Mouse (Mus musculus) kidney, adult 2 months (tissue): ENCODE measurements around the gene Nol7. TPM values are rescaled to one million over a fixed set of nuclear protein-coding genes. Genes with fewer than 3 reads are reported as not detected.

Source experiments
- DNase-seq: peaks from one replicate; pipeline ENCODE4 v3.0.0; 2021
- H3K27ac ChIP-seq: fragments of 200-500 bp; 2 replicates; pipeline ENCODE4 v1.5.1; 2012; ENCODE audit warnings: low read depth, low read length, control low read depth, inconsistent platforms; ENCODE audit not compliant: insufficient read depth
- H3K27me3 ChIP-seq: fragments of 200-500 bp; replicated peaks from 2 replicates; pipeline ENCODE4 v1.6.1; 2012; ENCODE audit warnings: mild to moderate bottlenecking, moderate library complexity, low read length, inconsistent platforms; ENCODE audit not compliant: control insufficient read depth, insufficient read depth
- H3K36me3 ChIP-seq: fragments of 200-500 bp; 2 replicates; pipeline ENCODE4 v1.6.1; 2012; ENCODE audit warnings: mild to moderate bottlenecking, moderate library complexity, low read length, inconsistent platforms; ENCODE audit not compliant: control insufficient read depth, insufficient read depth
- H3K4me1 ChIP-seq: fragments of 200-500 bp; 2 replicates; pipeline ENCODE4 v1.6.1; 2011; ENCODE audit warnings: low read length; ENCODE audit not compliant: control insufficient read depth, insufficient read depth
- H3K4me3 ChIP-seq: fragments of 200-500 bp; 2 replicates; pipeline ENCODE4 v1.5.1; 2011; ENCODE audit warnings: mild to moderate bottlenecking, low read depth, low read length, control low read depth; ENCODE audit not compliant: insufficient read depth
- CTCF ChIP-seq: fragments of 200-500 bp; conservative IDR thresholded peaks from 2 replicates; pipeline ENCODE4 v1.5.1; 2011; ENCODE audit warnings: low read depth, mild to moderate bottlenecking, control low read depth, low read length, moderate library complexity, mixed read lengths; ENCODE audit not compliant: insufficient read depth, insufficient read length
- POLR2A ChIP-seq: fragments of 200-500 bp; IDR thresholded peaks from one replicate; pipeline ENCODE4 v1.6.1; 2011; ENCODE audit warnings: low read depth, low read length, control low read depth
- WGBS: fragments of 180-500 bp; shearing (Covaris S2); methylation state at CpG from one replicate; pipeline ENCODE4 v1.1.7; 2018; 5-methylcytosine and 5-hydroxymethylcytosine counted together
- polyA plus RNA-seq: library from polyadenylated mRNA; depleted of rRNA; stranded (reverse); fragments of >200 nt; gene quantifications from 2 replicates; pipeline ENCODE4 v1.2.3, GENCODE M21; 2012

Nol7 gene
- polyA plus RNA-seq, 1 experiment = 42.8 TPM

DNA sequence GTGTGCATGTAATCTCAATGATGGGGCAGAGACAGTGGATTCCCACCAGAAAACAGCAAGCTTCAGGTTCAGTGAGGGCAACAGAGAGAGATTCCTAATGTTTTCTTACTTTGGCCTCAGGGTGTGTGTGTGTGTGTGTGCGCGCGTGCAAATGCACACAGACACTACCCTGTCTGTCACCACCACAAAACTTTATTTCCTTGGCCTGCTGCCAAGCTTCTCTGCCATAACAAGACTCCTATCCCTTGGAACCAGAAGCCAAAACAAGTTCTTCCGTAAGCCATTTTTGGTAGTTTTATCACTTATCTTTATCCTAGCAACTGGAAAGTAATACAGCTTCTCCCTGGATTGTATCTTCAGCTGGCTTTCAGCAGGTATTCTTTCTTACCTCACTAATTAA lies 30.2 kb downstream of the Nol7 start:
- Histone ChIP-seq H3K36me3 (no peaks in the 10 kb centered on the region; the same call in 1 of the 2 replicates), H3K27ac (no peak overlapping the region), H3K27me3 (no peaks in the 10 kb centered on the region), H3K4me1 (no peaks in the 10 kb centered on the region), H3K4me3 (no peak overlapping the region)
- TF ChIP-seq POLR2A = no peak
- no peak for TF ChIP-seq CTCF
- no peak for DNase-seq
- 90% methylated on average over 4 of the region's 4 CpGs for WGBS

- Histone ChIP-seq H3K27ac (no peak overlapping the region), H3K4me1 (peaks cover 7% of the 10 kb centered on the region; the same call in 1 of the 2 replicates), H3K27me3 (no peaks in the 10 kb centered on the region), H3K36me3 (no peaks in the 10 kb centered on the region; the same call in 1 of the 2 replicates), H3K4me3 (no peak overlapping the region)
- 74% methylated on average over 2 of the region's 2 CpGs for WGBS
- TF ChIP-seq CTCF (no peak), POLR2A (no peak)
- DNase-seq = no peak
Measured at GRCm38 (mm10) chr13:43433395-43433794, 35.2 kb downstream of the Nol7 start.

- TF ChIP-seq CTCF (no peak), POLR2A (no peak)
- WGBS = 97% methylated on average over 1 of the region's 1 CpGs
- H3K4me1 ChIP-seq = peaks cover 13% of the 10 kb centered on the region; the same call in 1 of the 2 replicates
- no peak overlapping the region for H3K27ac ChIP-seq
- no peak for DNase-seq
- H3K4me3 ChIP-seq = no peak overlapping the region
- no peaks in the 10 kb centered on the region for H3K36me3 ChIP-seq
- no peaks in the 10 kb centered on the region for H3K27me3 ChIP-seq
Measured at GRCm38 (mm10) chr13:43440376-43440775, 42.2 kb downstream of the Nol7 start.

DNA sequence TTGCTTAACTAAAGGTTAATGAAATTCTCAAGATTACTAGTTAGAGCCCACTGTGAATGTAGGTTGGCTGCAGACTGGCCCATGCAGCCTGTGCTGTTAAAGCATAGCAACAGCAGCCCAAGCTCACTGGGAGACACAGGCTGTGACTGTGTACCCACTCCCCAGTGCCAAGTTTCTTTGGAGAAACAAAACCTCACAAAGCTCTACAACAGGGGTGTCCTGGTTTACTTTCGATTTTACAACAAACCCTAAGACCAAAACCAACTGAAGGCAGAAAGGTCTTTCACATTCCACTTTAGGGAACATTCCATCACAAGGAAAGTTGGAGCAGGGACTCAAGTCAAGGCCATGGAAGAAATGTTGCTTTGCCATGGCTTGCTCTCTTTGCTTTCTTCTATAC lies 44.4 kb downstream of the Nol7 start:
- no peaks in the 10 kb centered on the region for H3K27me3 ChIP-seq
- TF ChIP-seq CTCF = no peak
- no peak for TF ChIP-seq POLR2A
- no peak overlapping the region for H3K4me3 ChIP-seq
- H3K27ac ChIP-seq = no peak overlapping the region
- WGBS = 74% methylated on average over 1 of the region's 1 CpGs
- peaks cover 18% of the 10 kb centered on the region; the same call in 1 of the 2 replicates for H3K4me1 ChIP-seq
- H3K36me3 ChIP-seq = no peaks in the 10 kb centered on the region
- no peak for DNase-seq

GRCm38 (mm10) chr13:43443706-43444105 lies 45.5 kb downstream of the Nol7 start:
- WGBS = 66% methylated on average over 4 of the region's 4 CpGs
- DNase-seq = peak; percentile 66

GRCm38 (mm10) chr13:43444717-43445116 lies 46.5 kb downstream of the Nol7 start:
- TF ChIP-seq CTCF (no peak), POLR2A (no peak)
- WGBS = 85% methylated on average over 3 of the region's 3 CpGs
- H3K27me3 ChIP-seq = no peaks in the 10 kb centered on the region
- H3K27ac ChIP-seq = no peak overlapping the region
- DNase-seq = no peak
- no peak overlapping the region for H3K4me3 ChIP-seq
- no peaks in the 10 kb centered on the region for H3K36me3 ChIP-seq
- peaks cover 20% of the 10 kb centered on the region; the same call in 1 of the 2 replicates for H3K4me1 ChIP-seq

More at GRCm38 (mm10) chr13:43443706-43444105, 45.5 kb downstream of the Nol7 start:
- Histone ChIP-seq H3K27ac (peak overlapping the region; percentile 45; the same call in 1 of the 2 replicates), H3K36me3 (no peaks in the 10 kb centered on the region), H3K4me3 (no peak overlapping the region), H3K4me1 (peaks cover 20% of the 10 kb centered on the region; the same call in 1 of the 2 replicates), H3K27me3 (no peaks in the 10 kb centered on the region)
- TF ChIP-seq POLR2A (no peak), CTCF (no peak)

DNA sequence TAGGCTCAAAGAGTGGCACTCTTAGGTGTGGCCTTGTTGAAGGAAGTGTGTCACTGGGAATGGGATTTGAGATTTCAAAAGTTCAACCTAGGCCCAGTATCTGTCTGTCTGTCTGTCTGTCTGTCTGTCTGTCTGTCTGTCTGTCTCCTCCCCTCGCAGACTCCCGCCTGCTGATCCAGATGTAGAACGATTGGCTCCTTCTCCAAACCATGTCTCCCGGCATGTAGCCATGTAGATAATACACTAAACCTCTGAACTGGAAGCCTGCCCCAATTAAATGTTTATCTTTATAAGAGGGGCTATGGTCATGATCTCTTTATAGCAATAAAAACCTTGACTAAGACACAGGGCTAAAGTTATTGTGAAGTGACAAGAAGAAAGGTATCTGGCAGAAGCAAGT lies 47.6 kb downstream of the Nol7 start:
- TF ChIP-seq CTCF (no peak), POLR2A (no peak)
- H3K4me1 ChIP-seq = peaks cover 20% of the 10 kb centered on the region; the same call in 1 of the 2 replicates
- H3K27ac ChIP-seq = no peak overlapping the region
- no peak for DNase-seq
- WGBS = 85% methylated on average over 4 of the region's 4 CpGs
- H3K36me3 ChIP-seq = no peaks in the 10 kb centered on the region
- H3K4me3 ChIP-seq = no peak overlapping the region
- H3K27me3 ChIP-seq = no peaks in the 10 kb centered on the region
